Mouse (Mus musculus) brain, embryonic 18.5 days (tissue): ENCODE data around the gene 1700017D01Rik.
"Not testable (repeated sequence)": the region's sequence is repeated elsewhere in the genome, so short reads cannot be mapped to it uniquely, and the experiment has no call there.

ENCODE experiments used
- DNase-seq: peaks from one replicate; pipeline ENCODE4 v3.0.0-alpha.2; 2012; ENCODE audit warnings: low read depth, low spot score

Gene 1700017D01Rik

DNA sequence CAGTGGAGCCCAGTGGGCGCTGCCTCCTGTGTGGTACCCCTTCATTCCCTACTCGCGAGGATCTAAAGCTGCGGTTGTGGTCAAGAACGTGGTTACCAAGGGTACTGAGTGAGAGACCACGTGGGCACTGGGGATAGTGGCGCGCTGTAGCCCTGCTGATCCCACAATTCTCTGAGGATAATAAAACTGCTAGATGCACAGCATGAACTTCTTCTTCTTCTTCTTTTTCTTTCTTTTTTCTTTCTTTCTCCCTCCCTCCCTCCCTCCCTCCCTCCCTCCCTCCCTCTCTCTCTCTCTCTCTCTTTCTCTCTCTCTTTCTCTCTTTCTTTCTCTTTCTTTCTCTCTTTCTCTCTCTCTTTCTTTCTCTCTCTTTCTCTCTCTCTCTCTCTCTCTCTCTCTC is at the start of gene 1700017D01Rik:
TSS of gene 1700017D01Rik (minus strand) at position 101 of the 400 bp plus-strand sequence.
- DNase-seq = not testable (repeated sequence)

- no peak for DNase-seq
Measured at GRCm38 (mm10) chr19:11177464-11177863, 46.8 kb upstream of the 1700017D01Rik start.

DNA sequence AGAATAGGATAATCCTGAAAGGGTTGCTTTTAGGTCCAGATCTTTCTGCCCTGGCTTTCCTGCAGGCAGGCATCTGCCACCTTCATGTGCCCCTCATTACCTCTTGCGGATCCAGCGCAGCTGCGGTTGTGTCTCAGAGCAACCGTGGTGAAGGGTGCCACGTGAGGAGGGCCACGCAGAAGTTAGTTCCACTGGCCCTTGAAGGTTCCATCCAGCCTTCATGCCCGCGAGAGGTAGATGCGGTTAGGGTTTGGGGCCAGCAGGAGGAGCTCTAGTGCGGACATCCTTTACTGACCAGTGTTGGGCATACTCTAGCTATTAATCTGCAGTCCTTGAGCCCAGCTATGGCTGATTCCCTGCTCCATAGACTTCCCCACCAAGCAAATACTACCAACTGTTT is 34.5 kb upstream of the 1700017D01Rik start, which contains the start of gene 1700025F22Rik:
TSS of gene 1700025F22Rik (minus strand) at position 149 of the 400 bp plus-strand sequence.
- DNase-seq = no peak

DNA sequence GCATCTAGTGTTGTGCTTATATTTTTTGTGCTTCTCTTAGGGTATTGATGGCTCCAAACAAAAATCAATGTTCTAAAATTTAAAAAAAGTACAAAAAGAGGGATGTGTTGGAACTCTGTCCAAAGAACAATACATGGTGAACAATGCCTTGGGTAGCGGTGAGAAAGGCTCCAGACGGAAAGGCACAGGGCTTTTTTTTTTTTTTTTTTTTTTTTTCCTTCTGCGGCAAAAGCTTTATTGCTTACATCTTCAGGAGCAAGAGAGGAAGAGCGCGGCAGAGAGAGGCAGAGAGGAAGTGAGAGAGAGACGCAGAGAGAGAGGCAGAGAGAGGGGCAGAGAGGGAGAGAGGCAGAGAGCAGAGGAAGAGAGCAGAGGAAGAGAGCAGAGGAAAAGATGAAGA is 27.2 kb upstream of the 1700017D01Rik start:
- not testable (repeated sequence) for DNase-seq

GRCm38 (mm10) chr19:11135336-11135735 is 4.7 kb upstream of the 1700017D01Rik start:
- no peak for DNase-seq

DNA sequence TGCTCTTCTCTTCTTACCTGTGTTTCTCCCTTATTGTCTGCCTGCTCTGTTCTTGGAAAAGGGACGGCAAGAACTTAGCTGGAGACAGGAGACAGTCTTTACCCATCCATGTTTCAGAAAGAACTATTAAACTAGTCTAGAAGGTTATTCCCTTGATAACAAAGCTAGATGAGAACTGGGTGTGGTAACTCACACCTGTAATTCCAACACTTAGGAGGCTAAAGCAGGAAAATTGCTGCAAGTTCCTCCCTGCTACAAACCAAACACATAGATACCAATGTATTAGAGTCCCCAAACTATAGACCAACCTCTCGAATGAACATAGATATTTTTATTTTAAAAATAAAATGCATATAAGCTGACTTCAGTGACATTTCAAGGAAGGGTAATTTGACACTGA is 4.2 kb upstream of the 1700017D01Rik start:
- DNase-seq = no peak

DNA sequence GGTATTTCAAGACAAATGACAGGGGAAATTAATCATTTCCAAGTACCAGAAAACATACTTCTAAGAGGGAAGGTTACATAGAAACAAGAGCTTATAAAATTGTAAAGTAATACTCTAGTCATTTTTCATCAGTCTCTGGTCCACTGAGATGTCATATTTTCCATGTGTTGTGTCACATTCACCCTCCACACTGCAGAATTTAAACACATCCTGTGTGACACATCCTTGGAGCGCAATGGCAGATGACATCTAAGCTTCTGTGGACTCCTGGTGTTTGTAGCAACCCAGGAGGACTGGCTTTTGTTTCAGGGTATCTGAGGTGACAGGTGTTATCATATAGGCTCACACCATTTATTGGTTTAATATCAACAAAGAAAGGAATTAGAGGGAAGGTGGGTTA is 974 bp downstream of the 1700017D01Rik start:
- DNase-seq = no peak

GRCm38 (mm10) chr19:11121016-11121420 is 9.7 kb downstream of the 1700017D01Rik start:
- DNase-seq = not testable (repeated sequence)

DNA sequence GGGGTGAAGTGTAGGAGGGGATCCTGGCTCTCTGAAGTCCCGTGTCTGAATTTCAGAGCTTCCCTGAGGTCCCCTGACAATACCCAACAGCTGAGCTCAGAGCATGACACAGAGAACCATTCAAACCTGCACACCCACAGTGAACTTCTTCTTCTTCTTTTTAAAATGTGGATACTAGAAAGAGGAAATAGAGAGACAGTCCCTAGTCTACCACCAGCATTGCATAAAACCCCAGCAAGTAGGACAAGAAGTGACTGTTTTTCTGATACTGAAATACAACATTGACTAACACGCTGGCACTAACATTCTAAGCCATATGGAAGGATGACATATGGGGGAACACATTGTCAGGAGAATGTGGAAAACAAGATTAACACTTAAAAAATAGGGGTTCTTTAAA is 11.3 kb downstream of the 1700017D01Rik start:
- no peak for DNase-seq

- DNase-seq = no peak
Measured at GRCm38 (mm10) chr19:11107746-11108145, 22.9 kb downstream of the 1700017D01Rik start.

GRCm38 (mm10) chr19:11101880-11102279 is 28.8 kb downstream of the 1700017D01Rik start:
- DNase-seq = no peak

DNA sequence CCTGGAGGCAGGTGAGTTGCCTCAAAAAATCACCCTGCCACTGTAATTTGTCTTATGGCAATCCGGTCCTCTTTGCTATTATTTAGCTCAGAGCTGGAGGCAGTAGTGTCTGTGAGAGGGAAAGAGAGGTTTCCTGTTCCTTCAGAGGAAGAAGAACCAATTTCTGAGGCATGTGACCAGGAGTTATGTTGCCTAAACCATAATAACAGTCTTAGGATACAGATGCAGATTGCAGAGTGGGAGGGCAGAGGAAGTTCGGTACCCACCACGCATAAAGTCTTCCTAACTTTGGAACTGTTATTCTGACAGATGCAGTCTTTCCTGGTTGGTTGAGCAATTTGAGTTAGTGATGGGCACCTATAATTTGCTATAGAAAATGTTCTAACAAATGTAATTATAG is 32.3 kb downstream of the 1700017D01Rik start:
- DNase-seq = no peak

GRCm38 (mm10) chr19:11092131-11092530 is 38.5 kb downstream of the 1700017D01Rik start:
- DNase-seq = not testable (repeated sequence)

GRCm38 (mm10) chr19:11080934-11081333 is 49.7 kb downstream of the 1700017D01Rik start, which contains the start of gene Ms4a8a:
Gene Ms4a8a, minus strand, starts transcription at chr19:11081102.
- no peak for DNase-seq

DNA sequence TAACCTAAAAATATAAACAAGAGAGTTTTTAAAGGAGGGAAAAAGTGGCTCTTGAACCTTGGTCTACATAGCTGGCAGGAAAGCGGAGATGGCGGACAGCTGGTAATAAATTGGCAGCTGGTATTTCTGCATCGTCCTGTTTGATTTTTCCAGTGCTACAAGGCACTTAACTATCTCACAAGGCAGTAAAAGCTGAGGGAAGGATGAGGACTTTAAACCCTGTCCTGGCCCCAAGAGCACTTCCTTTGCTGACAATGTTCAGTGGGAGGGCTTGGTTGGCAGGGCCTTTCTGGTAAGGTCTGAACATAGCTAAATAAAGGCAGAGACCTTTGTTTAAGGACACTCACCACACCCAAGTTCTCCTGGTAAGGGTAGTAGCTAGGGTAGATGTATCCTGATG is 60.3 kb downstream of the 1700017D01Rik start:
- no peak for DNase-seq

DNA sequence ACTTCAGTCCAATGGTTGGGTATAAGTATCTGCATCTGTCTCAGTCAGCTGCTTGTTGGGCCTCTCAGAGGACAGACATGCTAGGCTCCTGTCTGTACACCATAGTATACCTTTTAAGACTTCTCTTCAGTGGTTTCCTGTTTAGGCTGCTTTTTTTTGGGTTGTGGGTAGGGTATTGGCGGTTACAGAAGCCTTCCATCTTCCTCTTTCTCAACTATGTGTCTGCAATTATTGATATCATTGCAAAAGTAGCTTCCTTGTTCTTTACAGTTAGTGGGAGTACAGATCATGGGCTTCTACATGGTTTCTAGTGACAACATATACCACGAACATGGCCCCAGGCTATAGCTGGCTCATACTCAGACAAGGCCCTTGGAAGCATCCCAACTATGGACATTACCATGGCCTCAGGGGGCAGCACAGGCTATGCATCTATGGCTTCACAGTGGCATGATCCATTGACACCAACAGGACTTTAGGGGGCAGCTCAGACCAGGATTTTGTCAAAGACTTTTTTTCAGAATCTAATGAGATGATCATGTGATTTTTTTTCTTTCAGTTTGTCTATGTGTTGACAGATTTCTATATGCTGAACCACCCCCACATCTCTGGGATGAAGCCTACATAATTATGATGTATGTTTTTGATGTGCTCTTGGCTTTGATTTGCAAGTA is 65.3 kb downstream of the 1700017D01Rik start:
- no peak for DNase-seq

DNA sequence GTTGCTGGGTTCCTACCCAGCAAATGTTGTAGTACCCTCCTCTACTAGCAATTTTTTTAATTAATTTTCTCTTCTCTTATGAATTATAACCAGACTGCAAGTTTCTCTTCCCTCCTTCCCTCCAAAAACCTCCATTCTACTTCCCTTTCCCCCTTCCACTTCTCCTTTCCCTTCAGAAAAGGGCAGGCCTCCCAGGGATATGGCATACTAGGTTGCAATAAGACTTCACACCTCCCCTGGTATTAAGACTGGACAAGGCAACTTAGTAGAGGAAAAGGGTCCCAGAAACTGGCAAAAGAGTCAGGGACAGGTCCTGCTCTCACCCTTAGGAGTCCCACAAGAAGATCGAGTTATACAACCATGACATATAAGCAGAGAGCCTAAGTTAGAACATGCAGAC is 69.8 kb downstream of the 1700017D01Rik start:
- no peak for DNase-seq

DNA sequence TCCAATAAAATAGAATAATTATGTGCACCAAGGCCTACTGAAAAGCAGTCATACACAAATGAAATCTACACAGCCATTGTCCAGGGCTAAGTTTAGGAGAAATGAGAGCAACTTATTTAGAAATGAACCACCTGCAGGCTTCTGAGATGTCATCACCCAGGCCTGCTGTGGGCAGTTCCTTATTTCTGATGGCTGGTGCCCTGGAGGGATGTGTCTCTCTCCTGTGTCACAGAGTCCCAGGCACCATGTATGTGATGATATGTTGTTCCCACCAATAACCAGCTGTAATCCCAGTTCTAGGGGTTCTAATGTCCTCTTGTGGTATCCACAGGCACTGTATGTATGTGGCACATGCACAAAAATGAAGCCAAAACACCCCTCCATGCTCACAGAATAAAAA is 70.7 kb downstream of the 1700017D01Rik start:
- no peak for DNase-seq

- not testable (repeated sequence) for DNase-seq
Measured at GRCm38 (mm10) chr19:11055700-11056099, 75.0 kb downstream of the 1700017D01Rik start.

- DNase-seq = no peak
Measured at GRCm38 (mm10) chr19:11053277-11053676, 77.4 kb downstream of the 1700017D01Rik start.

GRCm38 (mm10) chr19:11052877-11053276 is 77.8 kb downstream of the 1700017D01Rik start:
- DNase-seq = no peak

DNA sequence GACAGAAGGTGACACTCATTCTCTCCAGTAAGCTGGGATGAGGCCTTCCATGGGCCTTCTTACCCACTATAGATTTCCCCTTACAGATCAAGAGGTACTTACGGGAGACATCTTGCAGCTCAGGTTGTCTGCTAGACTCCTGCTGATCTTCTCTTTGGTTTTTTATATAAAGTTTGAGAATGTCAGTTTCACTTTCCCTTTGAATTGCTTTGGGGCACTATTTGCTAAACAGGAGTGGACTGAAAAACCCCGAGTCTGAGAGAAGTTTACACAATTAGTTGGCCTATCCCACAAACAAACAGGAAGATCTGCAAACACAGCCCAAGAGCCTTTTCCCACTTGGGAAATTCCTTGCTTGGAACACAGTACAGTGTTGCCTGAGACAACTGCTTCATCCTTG is 80.4 kb downstream of the 1700017D01Rik start:
- no peak for DNase-seq

GRCm38 (mm10) chr19:11049426-11049825 is 81.2 kb downstream of the 1700017D01Rik start:
- no peak for DNase-seq

DNA sequence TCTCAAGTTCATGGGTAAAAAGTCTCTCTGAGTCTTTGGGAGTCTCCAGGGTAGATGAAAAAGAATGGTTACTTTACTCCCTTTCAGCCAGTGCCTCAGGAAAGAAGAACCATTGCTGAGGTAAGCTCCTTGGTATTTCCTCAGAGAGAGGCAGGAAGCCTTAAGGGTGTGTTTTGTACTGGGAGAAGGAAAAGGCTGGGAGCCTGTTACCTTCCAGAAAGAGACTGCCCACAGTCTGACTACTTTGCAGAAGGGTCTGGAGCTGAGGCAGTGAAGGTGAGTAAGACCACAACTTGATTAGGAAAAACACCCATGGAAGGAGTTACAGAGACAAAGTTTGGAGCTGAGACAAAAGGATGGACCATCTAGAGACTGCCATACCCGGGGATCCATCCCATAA is 82.2 kb downstream of the 1700017D01Rik start:
- DNase-seq = no peak
